19 mouse cellular contexts compared by ENCODE assay signal in the genomic region with DNA sequence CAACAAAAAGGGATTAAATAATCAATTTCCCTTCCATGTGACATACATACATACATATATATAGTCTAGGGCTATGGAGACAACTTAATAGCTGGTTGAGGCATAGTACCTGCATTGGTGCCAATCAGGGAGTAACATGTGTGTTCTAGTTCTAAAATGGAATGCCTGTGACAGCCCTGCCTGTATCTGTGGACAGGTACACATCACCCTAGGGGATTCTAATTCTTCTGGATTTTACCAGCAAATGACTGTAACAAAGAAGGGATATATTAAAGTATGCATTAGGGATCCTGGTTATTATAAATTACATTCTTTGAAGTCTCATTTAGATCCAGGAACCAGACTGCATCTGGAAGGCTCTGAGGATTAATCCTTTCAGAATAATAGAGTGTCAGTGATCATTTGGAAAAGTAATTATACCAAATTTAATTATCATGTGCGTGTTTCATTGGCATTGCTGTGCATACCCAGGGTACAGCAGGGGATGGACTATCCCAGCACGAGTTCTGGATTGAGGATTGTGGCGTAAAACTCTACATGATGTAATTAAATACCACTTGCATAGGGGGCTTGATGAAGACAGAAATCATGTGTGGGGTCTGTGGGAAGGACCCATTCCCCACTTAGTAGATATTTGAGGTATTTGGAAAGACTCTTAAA.
DNase-seq lines count a peak whose midpoint lies in the region; ATAC-seq and TF ChIP-seq lines count a peak whose summit lies in the region.
"Had no signal": no experiment of that assay in that cellular context is flagged by ENCODE, and none has a peak within 500 bp of the region (broad histone marks: within the 10 kb centered on the region; RNA-seq: fewer than 3 reads in every experiment).

No protein-coding gene starts in this region.

- H3K27me3 ChIP-seq in heart, embryonic 10.5 days (ENCODE audit: insufficient read depth, poor library complexity, severe bottlenecking): no peaks in the 10 kb centered on the region
- H3K27me3 ChIP-seq in midbrain, embryonic 13.5 days: no peaks in the 10 kb centered on the region
- no peaks in the 10 kb centered on the region for H3K27me3 ChIP-seq in midbrain, embryonic 11.5 days (ENCODE audit: control insufficient read depth, insufficient read depth, low read length)
- H3K27me3 ChIP-seq in neural tube, embryonic 14.5 days (ENCODE audit: control insufficient read depth, insufficient read depth, low read length): no peaks in the 10 kb centered on the region
- H3K27me3 ChIP-seq: embryonic facial prominence, embryonic 12.5 days; forebrain, embryonic 15.5 days; heart, embryonic 12.5 days had no signal

- no peak overlapping the region for H3K4me3 ChIP-seq in heart, embryonic 10.5 days
- no peak overlapping the region for H3K4me3 ChIP-seq in midbrain, embryonic 13.5 days (replicated peaks)
- H3K4me3 ChIP-seq in midbrain, embryonic 11.5 days (ENCODE audit: low read depth, low read length): no peak overlapping the region
- H3K4me3 ChIP-seq in neural tube, embryonic 14.5 days (ENCODE audit: low read depth, low read length): no peak overlapping the region
- H3K4me3 ChIP-seq: embryonic facial prominence, embryonic 12.5 days; forebrain, embryonic 15.5 days; heart, adult 2 months; heart, embryonic 12.5 days had no signal

- 85% methylated on average over 3 of the region's 3 CpGs for WGBS in heart, embryonic 10.5 days
- 78% methylated on average over 3 of the region's 3 CpGs for WGBS in midbrain, embryonic 13.5 days
- 91% methylated on average over 3 of the region's 3 CpGs for WGBS in midbrain, embryonic 11.5 days
- WGBS in neural tube, embryonic 14.5 days: 49% methylated on average over 3 of the region's 3 CpGs

- no peak for TF ChIP-seq POLR2A in brain, embryonic 14.5 days (IDR thresholded peaks at IDR 0.05; ENCODE audit: borderline replicate concordance, extremely low read depth, insufficient read depth, insufficient read length, poor library complexity, severe bottlenecking)

- ATAC-seq in midbrain, embryonic 13.5 days: 0 out of 2 replicates have a peak, but pooled peaks have one; percentile 43
- ATAC-seq in midbrain, embryonic 11.5 days (ENCODE audit: low FRiP score): no peak
- ATAC-seq in neural tube, embryonic 14.5 days (ENCODE audit: low read depth): peak; percentile 79; the same call in 1 of the 2 replicates
- ATAC-seq: CD4-positive, CD25-positive, alpha-beta regulatory T cell, adult 4 months; forebrain, embryonic 15.5 days had no signal

- H3K36me3 ChIP-seq in heart, embryonic 10.5 days: no peaks in the 10 kb centered on the region
- no peaks in the 10 kb centered on the region for H3K36me3 ChIP-seq in midbrain, embryonic 13.5 days
- H3K36me3 ChIP-seq in midbrain, embryonic 11.5 days (ENCODE audit: control insufficient read depth, insufficient read depth, low read length): no peaks in the 10 kb centered on the region
- no peaks in the 10 kb centered on the region for H3K36me3 ChIP-seq in neural tube, embryonic 14.5 days (ENCODE audit: control insufficient read depth, insufficient read depth, low read length)
- H3K36me3 ChIP-seq: embryonic facial prominence, embryonic 12.5 days; forebrain, embryonic 15.5 days; G1E; heart, embryonic 12.5 days had no signal

- no peaks in the 10 kb centered on the region for H3K4me1 ChIP-seq in heart, embryonic 10.5 days
- no peaks in the 10 kb centered on the region for H3K4me1 ChIP-seq in midbrain, embryonic 13.5 days (replicated peaks)
- no peaks in the 10 kb centered on the region for H3K4me1 ChIP-seq in midbrain, embryonic 11.5 days (ENCODE audit: control insufficient read depth, insufficient read depth, low read length)
- H3K4me1 ChIP-seq in neural tube, embryonic 14.5 days (ENCODE audit: control insufficient read depth, insufficient read depth, low read length): no peaks in the 10 kb centered on the region
- H3K4me1 ChIP-seq: embryonic facial prominence, embryonic 12.5 days; forebrain, embryonic 15.5 days; heart, embryonic 12.5 days had no signal

- no peak overlapping the region for H3K9ac ChIP-seq in midbrain, embryonic 13.5 days (replicated peaks)
- no peak overlapping the region for H3K9ac ChIP-seq in midbrain, embryonic 11.5 days (ENCODE audit: low read length)
- no peak overlapping the region for H3K9ac ChIP-seq in neural tube, embryonic 14.5 days (replicated peaks; ENCODE audit: low read depth, low read length)
- H3K9ac ChIP-seq: embryonic facial prominence, embryonic 12.5 days; forebrain, embryonic 15.5 days; heart, embryonic 12.5 days had no signal

- TF ChIP-seq CTCF in brain, embryonic 14.5 days (IDR thresholded peaks at IDR 0.05; ENCODE audit: borderline replicate concordance, extremely low read depth, insufficient read depth, insufficient read length): no peak

- peak; percentile 9 for DNase-seq in heart, adult 11 months
- DNase-seq in heart, embryonic 10.5 days (ENCODE audit: low spot score): no peak
- DNase-seq in midbrain, embryonic 11.5 days (ENCODE audit: low spot score, missing footprints): no peak
- DNase-seq in brain, embryonic 14.5 days (ENCODE audit: low read depth): peak; percentile 8
- no peak for DNase-seq in urinary bladder, adult 2 months (ENCODE audit: low spot score)
- DNase-seq: adrenal gland, postnatal 10 days; B cell, adult 2 months; cerebellum, adult 11-12 months; cerebellum, adult 9-10 months; cerebellum, postnatal 25 days; gastrocnemius, postnatal 10 days; heart, adult 2 months had no signal

- H3K27ac ChIP-seq in heart, embryonic 10.5 days: no peak overlapping the region
- H3K27ac ChIP-seq in midbrain, embryonic 13.5 days: no peak overlapping the region
- no peak overlapping the region for H3K27ac ChIP-seq in midbrain, embryonic 11.5 days (ENCODE audit: low read depth, low read length)
- no peak overlapping the region for H3K27ac ChIP-seq in neural tube, embryonic 14.5 days (ENCODE audit: low read depth, low read length)
- H3K27ac ChIP-seq: embryonic facial prominence, embryonic 12.5 days; forebrain, embryonic 15.5 days; heart, adult 2 months had no signal

- no peaks in the 10 kb centered on the region for H3K9me3 ChIP-seq in heart, embryonic 10.5 days
- no peaks in the 10 kb centered on the region for H3K9me3 ChIP-seq in midbrain, embryonic 13.5 days
- H3K9me3 ChIP-seq in midbrain, embryonic 11.5 days (ENCODE audit: control insufficient read depth, low read length): no peaks in the 10 kb centered on the region
- no peaks in the 10 kb centered on the region for H3K9me3 ChIP-seq in neural tube, embryonic 14.5 days (ENCODE audit: control insufficient read depth, low read length)
- H3K9me3 ChIP-seq: embryonic facial prominence, embryonic 12.5 days; forebrain, embryonic 15.5 days; heart, embryonic 12.5 days had no signal

- H3K4me2 ChIP-seq in midbrain, embryonic 13.5 days (replicated peaks): no peak overlapping the region
- no peak overlapping the region for H3K4me2 ChIP-seq in midbrain, embryonic 11.5 days
- H3K4me2 ChIP-seq in neural tube, embryonic 14.5 days (ENCODE audit: low read depth, low read length): no peak overlapping the region
- H3K4me2 ChIP-seq: embryonic facial prominence, embryonic 12.5 days; forebrain, embryonic 15.5 days; heart, embryonic 12.5 days had no signal

Comparison
In these comparisons a context has a peak if more than half of its experiments do, and no peak if none do; other contexts are left out.
1. DNase-seq: peak in heart, adult 11 months (single experiment) and brain, embryonic 14.5 days (single experiment); none in heart, embryonic 10.5 days (single experiment), midbrain, embryonic 11.5 days (single experiment) and urinary bladder, adult 2 months (single experiment).